ENCODE assay signal across 23 mouse cellular contexts in the genomic region with DNA sequence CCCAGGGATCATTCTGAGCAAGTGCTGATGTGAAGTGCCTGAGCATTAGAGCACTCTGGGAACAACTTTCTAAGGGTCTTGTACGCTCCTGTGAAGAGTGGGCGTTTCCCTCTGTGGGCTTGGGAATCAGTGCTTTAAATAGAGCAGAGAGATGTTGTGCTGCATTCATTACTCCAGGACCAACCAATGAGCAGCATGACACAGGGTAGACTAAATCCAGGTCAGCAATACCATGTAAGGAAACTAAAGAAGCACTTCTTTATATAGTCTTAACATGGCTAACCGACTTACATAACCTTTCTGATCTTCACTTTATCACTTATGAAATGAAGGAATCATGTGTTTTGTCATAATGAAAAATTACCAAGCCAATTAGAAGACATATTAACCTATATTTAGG.
DNase-seq lines count a peak whose midpoint lies in the region; ATAC-seq and TF ChIP-seq lines count a peak whose summit lies in the region.
"Had no signal": no experiment of that assay in that cellular context is flagged by ENCODE, and none has a peak within 500 bp of the region (broad histone marks: within the 10 kb centered on the region; RNA-seq: fewer than 3 reads in every experiment).

No protein-coding gene starts in this region.

- no peak overlapping the region for H3K9ac ChIP-seq in forebrain, embryonic 14.5 days (ENCODE audit: low read length)
- H3K9ac ChIP-seq in forebrain, postnatal 0 days, result no peak overlapping the region
- no peak overlapping the region for H3K9ac ChIP-seq in heart, embryonic 12.5 days
- H3K9ac ChIP-seq in heart, adult 2 months (ENCODE audit: low read depth, low read length), result no peak overlapping the region
- no peak overlapping the region for H3K9ac ChIP-seq in heart, postnatal 0 days (replicated peaks; ENCODE audit: low read depth, low read length)
- H3K9ac ChIP-seq: embryonic facial prominence, embryonic 13.5 days; embryonic facial prominence, embryonic 15.5 days; forebrain, embryonic 15.5 days had no signal

- H3K27ac ChIP-seq in forebrain, embryonic 14.5 days (ENCODE audit: low read depth, low read length), result no peak overlapping the region
- H3K27ac ChIP-seq in forebrain, postnatal 0 days (ENCODE audit: low read depth, low read length), result no peak overlapping the region
- H3K27ac ChIP-seq in heart, embryonic 12.5 days (ENCODE audit: poor library complexity, severe bottlenecking), result no peak overlapping the region
- H3K27ac ChIP-seq in heart, adult 2 months, result no peak overlapping the region
- no peak overlapping the region for H3K27ac ChIP-seq in heart, postnatal 0 days (ENCODE audit: low read depth)
- H3K27ac ChIP-seq: embryonic facial prominence, embryonic 13.5 days; embryonic facial prominence, embryonic 15.5 days; forebrain, embryonic 10.5 days; forebrain, embryonic 15.5 days had no signal

- no peak overlapping the region for H3K4me2 ChIP-seq in forebrain, embryonic 14.5 days (ENCODE audit: low read length)
- no peak overlapping the region for H3K4me2 ChIP-seq in forebrain, postnatal 0 days (ENCODE audit: low read depth)
- no peak overlapping the region for H3K4me2 ChIP-seq in heart, embryonic 12.5 days
- no peak overlapping the region for H3K4me2 ChIP-seq in heart, postnatal 0 days (ENCODE audit: low read depth, low read length)
- H3K4me2 ChIP-seq: embryonic facial prominence, embryonic 13.5 days; embryonic facial prominence, embryonic 15.5 days; forebrain, embryonic 15.5 days had no signal

- H3K36me3 ChIP-seq in forebrain, embryonic 14.5 days (ENCODE audit: control insufficient read depth, insufficient read depth, low read length), result no peaks in the 10 kb centered on the region
- H3K36me3 ChIP-seq in forebrain, postnatal 0 days (ENCODE audit: insufficient read depth), result no peaks in the 10 kb centered on the region
- no peaks in the 10 kb centered on the region for H3K36me3 ChIP-seq in heart, embryonic 12.5 days
- H3K36me3 ChIP-seq in heart, adult 2 months (ENCODE audit: control insufficient read depth, insufficient read depth, low read length), result no peaks in the 10 kb centered on the region
- H3K36me3 ChIP-seq in heart, postnatal 0 days (replicated peaks; ENCODE audit: control insufficient read depth, insufficient read depth, low read length), result no peaks in the 10 kb centered on the region
- H3K36me3 ChIP-seq: embryonic facial prominence, embryonic 13.5 days; embryonic facial prominence, embryonic 15.5 days; forebrain, embryonic 10.5 days; forebrain, embryonic 15.5 days had no signal

- TF ChIP-seq EP300 in heart, adult 2 months (IDR thresholded peaks at IDR 0.05; ENCODE audit: insufficient read depth, low read depth, low read length), result no peak
- TF ChIP-seq EP300 in heart, postnatal 0 days (IDR thresholded peaks at IDR 0.05; ENCODE audit: low read depth), result no peak

- 53% methylated on average over 3 of the region's 3 CpGs for WGBS in forebrain, embryonic 14.5 days
- WGBS in forebrain, postnatal 0 days, result 57% methylated on average over 3 of the region's 3 CpGs
- 54% methylated on average over 3 of the region's 3 CpGs for WGBS in heart, embryonic 12.5 days
- WGBS in heart, adult 2 months, result 42% methylated on average over 3 of the region's 3 CpGs
- 23% methylated on average over 3 of the region's 3 CpGs for WGBS in heart, postnatal 0 days

- no peaks in the 10 kb centered on the region for H3K4me1 ChIP-seq in forebrain, embryonic 14.5 days (ENCODE audit: control insufficient read depth, insufficient read depth, low read length)
- no peaks in the 10 kb centered on the region for H3K4me1 ChIP-seq in forebrain, postnatal 0 days (ENCODE audit: insufficient read depth)
- 0 out of 2 replicates have a peak, but pooled peaks cover 2% of the 10 kb centered on the region for H3K4me1 ChIP-seq in heart, embryonic 12.5 days (replicated peaks)
- no peaks in the 10 kb centered on the region for H3K4me1 ChIP-seq in heart, adult 2 months (ENCODE audit: control insufficient read depth, insufficient read depth, low read length)
- no peaks in the 10 kb centered on the region for H3K4me1 ChIP-seq in heart, postnatal 0 days (ENCODE audit: control insufficient read depth, insufficient read depth)
- H3K4me1 ChIP-seq: embryonic facial prominence, embryonic 13.5 days; embryonic facial prominence, embryonic 15.5 days; forebrain, embryonic 10.5 days; forebrain, embryonic 15.5 days had no signal

- no peak for TF ChIP-seq POLR2A in heart, adult 2 months (IDR thresholded peaks at IDR 0.05; ENCODE audit: insufficient read depth, low read depth, low read length)
- no peak for TF ChIP-seq POLR2A in brain, embryonic 14.5 days (IDR thresholded peaks at IDR 0.05; ENCODE audit: borderline replicate concordance, extremely low read depth, insufficient read depth, insufficient read length, poor library complexity, severe bottlenecking)

- ATAC-seq in forebrain, embryonic 14.5 days, result no peak
- ATAC-seq in forebrain, postnatal 0 days, result no peak
- peak; percentile 53; the same call in 1 of the 2 replicates for ATAC-seq in heart, embryonic 12.5 days (ENCODE audit: insufficient number of reproducible peaks, low FRiP score)
- peak; percentile 41; the same call in 1 of the 2 replicates for ATAC-seq in heart, postnatal 0 days (ENCODE audit: insufficient read depth, low read depth)
- ATAC-seq: forebrain, embryonic 15.5 days had no signal

- no peak for TF ChIP-seq CTCF in forebrain, postnatal 0 days (IDR thresholded peaks at IDR 0.05; ENCODE audit: low read depth)
- no peak for TF ChIP-seq CTCF in heart, adult 2 months (IDR thresholded peaks at IDR 0.05)
- TF ChIP-seq CTCF in heart, postnatal 0 days (IDR thresholded peaks at IDR 0.05; ENCODE audit: low read depth), result no peak
- TF ChIP-seq CTCF in brain, embryonic 14.5 days (IDR thresholded peaks at IDR 0.05; ENCODE audit: borderline replicate concordance, extremely low read depth, insufficient read depth, insufficient read length), result no peak

- no peaks in the 10 kb centered on the region for H3K79me2 ChIP-seq in heart, adult 2 months (replicated peaks; ENCODE audit: control insufficient read depth, insufficient read depth, low read length)

- intact Hi-C loops in heart, adult 2 months (cut with DNase I), result no loop called here
- intact Hi-C loops in heart, postnatal 36 days (cut with DNase I), result no loop called here

- no peaks in the 10 kb centered on the region for H3K27me3 ChIP-seq in forebrain, embryonic 14.5 days (replicated peaks; ENCODE audit: control insufficient read depth, insufficient read depth, low read length)
- no peaks in the 10 kb centered on the region for H3K27me3 ChIP-seq in forebrain, postnatal 0 days (ENCODE audit: insufficient read depth, low read length)
- H3K27me3 ChIP-seq in heart, embryonic 12.5 days (replicated peaks), result no peaks in the 10 kb centered on the region
- no peaks in the 10 kb centered on the region for H3K27me3 ChIP-seq in heart, adult 2 months (ENCODE audit: control insufficient read depth, insufficient read depth, low read length)
- no peaks in the 10 kb centered on the region for H3K27me3 ChIP-seq in heart, postnatal 0 days (ENCODE audit: control insufficient read depth, insufficient read depth, low read length)
- H3K27me3 ChIP-seq: embryonic facial prominence, embryonic 13.5 days; embryonic facial prominence, embryonic 15.5 days; forebrain, embryonic 15.5 days had no signal

- H3K4me3 ChIP-seq in forebrain, embryonic 14.5 days (ENCODE audit: low read depth, low read length), result no peak overlapping the region
- H3K4me3 ChIP-seq in forebrain, postnatal 0 days (ENCODE audit: low read depth, low read length), result no peak overlapping the region
- H3K4me3 ChIP-seq in heart, embryonic 12.5 days, result no peak overlapping the region
- H3K4me3 ChIP-seq in heart, adult 2 months, result no peak overlapping the region
- no peak overlapping the region for H3K4me3 ChIP-seq in heart, postnatal 0 days (ENCODE audit: low read depth, low read length)
- H3K4me3 ChIP-seq: embryonic facial prominence, embryonic 13.5 days; embryonic facial prominence, embryonic 15.5 days; erythroblast, embryonic 14.5 days; forebrain, embryonic 10.5 days; forebrain, embryonic 15.5 days had no signal

- DNase-seq in forebrain, embryonic 14.5 days (ENCODE audit: low spot score), result peak; percentile 13
- no peak for DNase-seq in forebrain, postnatal 0 days
- DNase-seq in heart, adult 2 months, result no peak
- DNase-seq in heart, postnatal 0 days (ENCODE audit: low spot score), result peak; percentile 13
- no peak for DNase-seq in heart, postnatal 36 days
- peak; percentile 39 for DNase-seq in brain, embryonic 14.5 days (ENCODE audit: low read depth)
- DNase-seq in adrenal gland, postnatal 36 days, result no peak
- DNase-seq: adrenal gland, adult 2 months; adrenal gland, postnatal 10 days; adrenal gland, postnatal 25 days; cerebellum, adult 11 months; cerebellum, adult 18-20 months; cerebellum, adult 8-10 months; cerebellum, adult 9-11 months; cerebellum, postnatal 14 days; cerebellum, postnatal 36 days; embryo, embryonic 11 days had no signal

- no peaks in the 10 kb centered on the region for H3K9me3 ChIP-seq in forebrain, embryonic 14.5 days (replicated peaks; ENCODE audit: control insufficient read depth, low read length)
- H3K9me3 ChIP-seq in forebrain, postnatal 0 days (ENCODE audit: low read length), result no peaks in the 10 kb centered on the region
- H3K9me3 ChIP-seq in heart, embryonic 12.5 days (replicated peaks), result no peaks in the 10 kb centered on the region
- no peaks in the 10 kb centered on the region for H3K9me3 ChIP-seq in heart, postnatal 0 days (replicated peaks; ENCODE audit: control insufficient read depth, low read length)
- H3K9me3 ChIP-seq: embryonic facial prominence, embryonic 13.5 days; embryonic facial prominence, embryonic 15.5 days; forebrain, embryonic 10.5 days; forebrain, embryonic 15.5 days had no signal

Comparison
In these comparisons a context has a peak if more than half of its experiments do, and no peak if none do; other contexts are left out.
1. DNase-seq: peak in forebrain, embryonic 14.5 days (single experiment), heart, postnatal 0 days (single experiment) and brain, embryonic 14.5 days (single experiment); none in forebrain, postnatal 0 days (single experiment), heart, adult 2 months (0 of 2), heart, postnatal 36 days (0 of 2) and adrenal gland, postnatal 36 days (0 of 2).
2. ATAC-seq: peak in heart, embryonic 12.5 days (single experiment) and heart, postnatal 0 days (single experiment); none in forebrain, embryonic 14.5 days (single experiment) and forebrain, postnatal 0 days (single experiment).